Mouse (Mus musculus): ENCODE results near the gene Slc26a6.

- no peak for TF ChIP-seq POLR2A (IDR thresholded peaks at IDR 0.05; ENCODE audit: low read depth, low read length)
- no peak for TF ChIP-seq CTCF (IDR thresholded peaks at IDR 0.05; ENCODE audit: extremely low read depth, insufficient read length, insufficient replicate concordance, low read depth, low read length)
These were observed 43.4 kb upstream of the Slc26a6 start for GRCm38 (mm10) chr9:108809723-108810122.
